Mouse (Mus musculus) cerebral cortex, adult 2 months (tissue): ENCODE results near the gene Hoxa5.

Experiments
- WGBS: fragments of 180-500 bp; shearing (Covaris S2); methylation state at CpG from one replicate; pipeline ENCODE4 v1.1.7; 2018; 5-methylcytosine and 5-hydroxymethylcytosine counted together

Hoxa5 gene

DNA sequence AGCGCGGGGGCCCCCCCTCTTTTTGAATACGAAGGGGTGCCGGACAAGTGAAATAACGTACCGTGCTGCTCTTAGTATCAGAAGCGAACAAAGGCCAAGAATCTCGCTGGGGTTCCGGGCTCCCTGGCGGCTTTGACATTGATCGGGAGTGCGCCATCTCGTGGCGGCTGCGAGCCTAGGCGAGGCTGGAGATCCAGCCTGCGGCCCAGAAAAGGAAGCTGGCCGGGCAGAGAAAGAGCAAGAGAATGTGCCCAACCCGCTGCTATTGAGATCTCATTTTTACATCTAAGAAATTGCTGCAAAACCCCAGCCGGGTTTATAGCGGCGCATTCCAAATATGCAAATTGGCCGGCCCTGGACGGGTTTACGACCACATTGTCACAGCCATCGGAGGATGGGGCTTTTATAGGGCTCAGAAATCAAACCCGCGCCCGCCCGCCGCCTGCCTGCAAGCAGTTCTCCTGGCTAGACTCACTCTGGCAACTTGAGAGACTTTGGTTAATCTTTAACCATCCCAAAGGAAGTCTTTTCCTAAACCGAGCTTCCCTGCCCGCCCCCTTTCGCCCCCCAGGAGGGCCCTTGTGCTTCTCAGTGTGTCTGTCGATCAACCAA lies 36.1 kb upstream of the Hoxa5 start, which contains the start of gene Hoxa10:
Hoxa10 (minus strand) TSS at position 466 of the 612 bp plus-strand sequence.
- WGBS, result 2% methylated on average over 35 of the region's 35 CpGs

DNA sequence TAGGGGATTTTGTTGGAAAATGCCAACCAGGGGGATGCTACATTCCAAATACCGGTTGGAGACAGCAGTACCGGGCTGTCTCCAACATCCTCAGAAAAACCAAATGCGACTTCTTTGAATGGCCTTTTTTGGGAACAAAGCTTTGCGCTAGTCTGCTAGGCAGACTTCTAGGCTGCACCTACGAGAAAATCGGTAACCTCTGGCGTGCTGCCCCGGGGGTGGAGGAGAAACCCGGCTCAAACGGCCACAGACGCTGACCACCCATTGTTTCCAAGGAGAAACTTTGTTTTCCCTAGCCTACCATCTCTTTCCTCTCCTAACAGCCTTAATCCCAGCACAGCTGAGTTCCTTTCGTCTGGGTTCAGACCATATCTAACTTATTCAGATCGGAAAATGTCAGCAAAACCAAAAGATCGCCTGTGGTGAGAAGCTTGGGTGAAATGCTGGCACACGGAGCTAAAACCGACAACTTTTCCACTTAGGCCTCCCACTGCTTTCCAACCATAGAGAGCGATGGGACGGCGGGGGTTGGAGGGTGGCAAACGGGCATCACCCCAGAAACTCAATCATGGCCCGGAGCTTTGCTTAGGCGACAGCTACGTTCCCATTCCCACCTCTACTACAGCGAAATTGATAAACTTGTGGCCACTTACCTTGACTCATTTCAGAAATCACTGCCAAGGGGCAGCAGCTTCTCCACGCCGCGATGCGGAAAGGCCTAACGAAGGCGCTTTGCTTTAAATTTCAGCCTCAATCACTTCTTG lies 35.4 kb upstream of the Hoxa5 start:
- 3% methylated on average over 30 of the region's 30 CpGs for WGBS

DNA sequence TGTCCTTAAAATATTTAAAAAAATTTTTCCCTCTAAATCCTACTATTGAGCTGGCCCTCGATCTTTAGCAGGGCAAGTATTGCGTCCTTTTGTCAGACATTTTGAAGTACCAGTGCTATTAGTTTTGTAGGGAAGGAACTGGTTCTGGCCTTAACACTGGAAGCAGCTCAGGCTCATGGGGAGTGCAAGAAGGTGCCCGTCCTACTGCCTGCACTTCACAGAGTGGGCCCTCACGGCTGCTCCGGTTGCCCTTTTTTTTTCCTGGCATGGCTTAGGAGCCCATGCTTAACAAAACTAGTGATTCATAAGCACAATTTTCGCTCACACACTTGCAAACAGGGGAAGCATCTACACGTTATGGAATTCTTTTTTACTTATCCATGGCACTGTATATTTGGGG lies 34.6 kb upstream of the Hoxa5 start:
- WGBS, result 6% methylated on average over 7 of the region's 7 CpGs

DNA sequence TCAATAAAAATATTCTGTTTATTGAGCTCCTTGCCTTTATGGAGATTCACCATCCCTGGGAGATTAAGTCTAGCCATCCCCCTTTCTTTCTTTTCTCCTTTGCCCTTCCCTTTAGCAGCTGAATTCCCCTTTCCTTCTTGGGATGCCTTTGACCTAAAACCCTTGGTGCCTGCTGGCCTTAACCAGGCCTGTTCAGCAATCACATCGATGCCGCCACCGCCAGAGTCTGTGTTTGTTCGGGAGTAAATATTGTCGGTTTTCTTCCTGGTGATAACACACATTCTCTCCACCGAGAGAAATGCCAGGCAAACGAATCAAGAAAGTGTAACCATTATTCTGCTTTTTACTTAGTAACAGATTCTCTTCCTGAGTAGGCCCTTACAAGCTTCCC lies 33.8 kb upstream of the Hoxa5 start:
- 9% methylated on average over 7 of the region's 7 CpGs for WGBS

DNA sequence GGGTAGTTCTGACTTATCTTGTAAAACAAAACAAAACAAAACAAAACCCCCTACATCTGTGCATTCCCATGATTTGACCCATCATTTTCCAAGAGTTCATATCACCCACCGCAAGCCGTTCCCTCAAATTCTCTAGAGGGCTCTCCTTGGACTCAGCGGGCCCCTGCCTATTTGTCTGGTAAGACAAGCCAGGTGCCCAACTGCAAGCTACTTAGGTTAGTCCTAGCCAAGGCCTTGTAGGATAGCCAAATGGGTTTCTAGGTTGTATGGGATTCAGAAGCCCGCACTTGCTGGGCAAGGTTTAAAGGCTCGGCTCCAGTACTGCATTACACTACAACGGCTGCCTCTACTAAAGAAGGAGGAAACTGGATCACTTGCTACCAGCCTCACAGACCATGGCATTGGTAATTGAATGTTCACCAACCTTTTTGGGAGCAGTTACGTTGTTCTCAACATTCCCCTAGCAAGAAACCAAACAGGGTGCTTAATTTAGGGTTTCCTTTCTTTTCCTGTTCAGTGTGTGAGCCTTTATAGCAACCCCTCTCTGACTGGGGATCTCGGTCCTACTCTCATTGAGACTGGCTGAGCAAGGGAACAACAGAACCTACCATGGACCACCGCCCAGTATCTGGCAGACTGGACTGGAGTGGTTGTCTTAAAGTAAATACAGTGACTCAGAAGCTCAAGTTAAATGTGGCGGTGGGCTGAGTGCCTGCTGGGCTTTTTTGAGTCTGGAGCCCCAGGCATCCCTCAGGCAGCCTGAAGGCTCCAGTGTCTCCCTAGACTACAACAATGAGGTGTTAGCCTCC lies 33.2 kb upstream of the Hoxa5 start:
- 11% methylated on average over 10 of the region's 10 CpGs for WGBS

DNA sequence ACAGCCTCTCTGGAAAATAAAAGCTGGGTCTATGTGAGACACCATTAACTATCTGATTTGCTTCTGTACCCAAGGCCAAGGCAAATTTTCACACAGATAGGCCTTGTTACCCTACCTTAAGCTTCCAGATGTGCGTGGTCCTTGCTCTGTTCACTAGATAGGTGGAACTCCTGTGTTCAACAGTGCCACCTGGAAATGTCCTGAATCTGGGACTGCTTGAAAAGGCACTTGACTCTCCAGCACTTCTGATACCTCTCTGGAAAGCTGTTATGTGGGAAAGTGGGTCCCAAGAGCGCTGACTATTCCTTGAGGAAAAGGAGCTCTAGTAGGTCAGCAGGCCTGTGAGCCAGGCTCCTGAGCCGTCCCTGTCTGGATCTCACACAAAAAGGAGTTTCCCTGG lies 32.4 kb upstream of the Hoxa5 start:
- 14% methylated on average over 3 of the region's 3 CpGs for WGBS

DNA sequence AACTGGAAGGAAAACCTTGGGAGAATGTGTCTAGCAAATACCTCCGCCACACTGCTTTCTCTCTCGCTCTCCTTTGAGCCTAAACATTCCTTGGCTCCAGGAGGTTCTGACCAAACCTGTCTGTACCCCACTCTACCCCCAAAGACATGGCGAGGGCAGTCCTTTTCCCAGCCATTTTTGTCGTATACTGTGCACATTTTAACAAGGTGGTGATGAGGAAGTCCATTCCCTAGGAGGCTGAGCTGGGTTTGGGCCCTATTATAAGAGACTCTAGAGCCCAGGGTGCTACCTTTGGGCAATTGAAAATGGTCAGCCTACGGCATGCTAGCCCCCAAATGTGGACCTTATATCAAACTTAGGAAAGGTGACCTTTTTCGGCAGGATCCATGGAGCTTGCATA lies 31.5 kb upstream of the Hoxa5 start:
- WGBS, result 21% methylated on average over 6 of the region's 6 CpGs

DNA sequence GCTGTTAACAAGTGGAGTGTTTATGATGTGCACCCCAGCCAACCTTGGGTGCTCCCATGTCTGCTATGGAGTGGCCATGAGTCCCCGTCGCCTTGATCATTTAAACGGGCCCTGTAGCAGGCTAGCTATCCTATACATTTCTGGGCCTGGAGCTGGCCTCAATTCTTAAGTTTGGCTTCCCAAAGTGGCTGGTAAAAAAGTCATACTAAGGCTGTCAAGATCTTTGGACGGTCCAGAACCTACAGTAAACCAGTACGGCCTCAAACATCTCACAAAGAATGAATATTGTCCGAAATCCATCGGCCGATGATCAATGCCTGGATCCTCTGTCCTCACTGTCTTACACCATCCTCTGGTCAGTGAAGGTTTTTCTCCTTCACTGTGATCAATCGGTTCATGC lies 30.9 kb upstream of the Hoxa5 start:
- WGBS, result 27% methylated on average over 9 of the region's 9 CpGs

DNA sequence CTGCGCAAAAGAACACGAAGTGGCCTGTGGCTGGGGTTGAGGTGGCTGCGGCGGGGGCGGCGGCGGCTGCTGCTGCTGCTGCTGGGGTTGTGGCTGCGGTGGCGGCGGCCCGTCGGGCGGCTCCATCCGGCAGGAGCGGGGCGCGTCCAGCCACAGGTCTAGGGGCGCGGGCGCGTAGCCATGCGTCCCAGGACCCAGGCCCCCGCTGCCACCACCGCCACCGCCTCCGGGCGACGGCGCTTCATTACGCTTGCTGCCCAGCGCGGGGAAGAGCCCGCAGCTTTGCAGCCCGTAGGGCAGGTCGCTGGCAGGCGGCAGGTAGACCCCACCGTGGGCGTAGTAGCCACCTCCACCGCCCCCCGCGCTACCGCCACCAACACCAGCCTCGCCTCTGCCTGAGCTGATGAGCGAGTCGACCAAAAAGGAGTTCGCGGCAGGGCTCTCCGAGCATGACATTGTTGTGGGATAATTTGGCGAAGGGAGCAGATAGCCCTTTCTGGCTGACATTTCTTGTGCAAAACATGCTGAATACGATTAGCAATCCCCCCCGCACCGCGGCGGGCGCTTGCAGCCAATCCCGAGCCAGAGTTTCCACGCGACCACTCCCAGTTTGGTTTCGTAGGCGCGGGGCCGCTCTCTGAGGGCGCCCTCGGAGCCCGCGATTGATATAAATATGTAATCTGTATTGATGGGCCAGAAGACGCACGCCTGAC lies 30.2 kb upstream of the Hoxa5 start:
- 2% methylated on average over 67 of the region's 68 CpGs for WGBS

DNA sequence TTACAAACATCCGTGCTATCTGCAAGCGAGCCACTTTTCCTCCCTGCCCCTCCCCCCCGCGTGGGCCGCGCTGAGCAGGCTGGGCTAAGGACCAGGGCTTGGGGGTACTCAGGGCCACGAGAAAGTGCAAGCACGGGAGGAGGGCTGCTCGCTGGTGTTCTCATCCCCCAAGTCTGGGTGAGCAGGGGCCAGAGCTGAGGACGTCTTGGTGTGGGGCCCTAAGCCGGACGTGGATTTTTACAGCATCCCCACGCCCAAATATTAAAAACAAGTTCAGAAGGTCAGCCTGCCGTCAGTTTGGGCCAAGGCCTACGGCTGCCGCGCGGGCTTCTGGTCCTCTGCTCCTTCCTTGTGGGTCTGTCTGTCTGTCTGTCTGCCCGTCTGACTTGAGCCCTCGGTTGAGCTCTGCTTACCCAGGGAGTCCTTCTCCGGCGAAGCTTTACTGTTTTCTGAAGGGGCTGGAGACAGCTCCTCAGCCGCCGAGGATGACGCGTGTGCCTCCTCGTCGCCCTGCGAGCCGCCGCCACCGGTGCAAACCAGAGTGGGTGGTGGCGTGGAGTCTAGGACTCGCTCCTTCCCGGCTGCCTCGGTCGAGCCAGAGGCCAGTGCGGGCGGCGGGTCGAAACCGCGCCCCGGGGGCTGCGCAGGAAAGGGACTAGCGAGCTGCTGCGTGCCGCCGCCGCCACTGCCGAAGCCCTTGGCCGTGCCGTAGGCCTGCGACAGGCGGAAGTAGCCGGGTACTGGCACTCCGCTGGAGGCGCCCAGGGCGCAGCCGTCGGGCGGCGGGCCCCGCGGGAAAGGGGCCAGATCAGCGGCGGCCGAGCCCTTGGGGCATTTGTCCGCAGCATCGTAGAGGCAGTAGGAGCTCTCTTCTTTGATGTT lies 29.4 kb upstream of the Hoxa5 start:
- WGBS, result 2% methylated on average over 70 of the region's 70 CpGs

DNA sequence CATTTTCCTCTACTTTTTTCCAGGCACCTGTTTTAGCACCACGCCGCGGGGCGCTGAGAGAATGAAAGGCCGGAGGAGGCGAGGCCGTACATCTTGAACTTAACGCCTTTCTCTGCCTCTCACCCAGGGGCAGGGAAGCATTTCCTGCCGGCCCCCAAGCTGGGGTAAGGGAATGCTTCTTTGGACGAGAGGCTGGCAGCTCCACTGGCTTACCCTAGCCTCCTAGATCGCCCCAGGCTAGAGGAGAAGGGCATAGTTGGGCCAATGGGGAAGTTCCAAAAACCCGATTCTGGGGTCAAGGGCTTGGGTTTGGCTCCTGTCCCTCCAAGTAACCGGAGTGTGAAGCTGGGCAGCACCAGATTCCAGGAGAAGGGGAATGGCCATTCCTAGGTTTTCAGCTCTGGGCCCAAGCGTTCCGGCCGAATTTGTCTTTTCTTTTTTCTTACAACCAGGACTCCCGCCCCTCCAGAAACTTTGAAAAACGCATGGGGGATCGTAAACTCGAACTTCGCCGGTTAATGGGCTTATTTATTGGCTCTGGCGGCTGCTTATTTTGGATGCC lies 28.7 kb upstream of the Hoxa5 start:
- 4% methylated on average over 23 of the region's 23 CpGs for WGBS

DNA sequence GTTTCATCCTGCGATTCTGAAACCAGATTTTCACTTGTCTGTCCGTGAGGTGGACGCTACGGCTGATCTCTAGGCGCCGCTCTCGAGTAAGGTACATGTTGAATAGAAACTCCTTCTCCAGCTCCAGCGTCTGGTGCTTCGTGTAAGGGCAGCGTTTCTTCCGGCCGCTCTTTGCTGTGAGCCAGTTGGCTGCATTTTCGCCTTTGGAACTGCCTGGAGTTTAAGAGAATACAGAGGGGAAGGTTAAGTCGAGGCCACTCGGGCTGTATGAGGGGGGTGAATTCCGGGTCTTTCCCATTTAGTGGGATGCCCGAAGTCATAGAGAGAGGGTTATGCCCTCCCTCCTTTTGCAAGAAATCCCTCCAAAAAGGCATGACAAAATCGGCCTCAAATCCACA lies 28.2 kb upstream of the Hoxa5 start:
- 3% methylated on average over 18 of the region's 18 CpGs for WGBS

DNA sequence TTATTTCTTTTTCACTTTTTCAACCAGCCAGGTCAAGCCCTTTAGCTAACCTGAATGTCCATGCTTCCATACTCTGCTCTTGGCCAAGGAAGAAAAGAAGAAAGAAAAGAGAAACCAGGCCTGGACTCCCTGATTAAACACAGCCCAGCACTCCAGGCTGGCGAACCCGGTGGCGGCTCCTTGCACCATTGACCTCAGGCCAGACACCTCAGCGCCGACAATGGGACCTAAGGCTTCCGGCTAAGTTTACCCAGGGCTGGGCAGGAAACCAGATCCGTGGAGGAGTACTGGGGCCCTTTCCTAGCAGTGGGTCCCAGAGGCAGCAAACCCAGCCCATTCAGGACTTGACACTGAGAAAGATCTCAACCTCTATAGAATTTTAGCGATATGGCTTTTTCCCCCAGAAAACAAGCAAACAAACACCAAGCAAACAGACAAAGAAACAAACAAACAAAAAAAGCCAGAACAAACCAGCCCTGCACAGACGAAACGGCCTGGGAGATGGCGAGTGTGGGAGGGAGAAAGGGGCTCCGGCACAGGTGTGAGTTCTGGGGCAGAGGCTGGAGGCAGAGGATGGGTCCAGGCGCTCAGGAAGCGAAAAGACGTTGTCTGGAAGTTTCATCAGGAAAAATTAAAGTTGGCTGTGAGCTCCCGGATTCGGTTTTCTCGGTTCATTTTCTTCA lies 27.6 kb upstream of the Hoxa5 start:
- WGBS, result 3% methylated on average over 18 of the region's 18 CpGs

DNA sequence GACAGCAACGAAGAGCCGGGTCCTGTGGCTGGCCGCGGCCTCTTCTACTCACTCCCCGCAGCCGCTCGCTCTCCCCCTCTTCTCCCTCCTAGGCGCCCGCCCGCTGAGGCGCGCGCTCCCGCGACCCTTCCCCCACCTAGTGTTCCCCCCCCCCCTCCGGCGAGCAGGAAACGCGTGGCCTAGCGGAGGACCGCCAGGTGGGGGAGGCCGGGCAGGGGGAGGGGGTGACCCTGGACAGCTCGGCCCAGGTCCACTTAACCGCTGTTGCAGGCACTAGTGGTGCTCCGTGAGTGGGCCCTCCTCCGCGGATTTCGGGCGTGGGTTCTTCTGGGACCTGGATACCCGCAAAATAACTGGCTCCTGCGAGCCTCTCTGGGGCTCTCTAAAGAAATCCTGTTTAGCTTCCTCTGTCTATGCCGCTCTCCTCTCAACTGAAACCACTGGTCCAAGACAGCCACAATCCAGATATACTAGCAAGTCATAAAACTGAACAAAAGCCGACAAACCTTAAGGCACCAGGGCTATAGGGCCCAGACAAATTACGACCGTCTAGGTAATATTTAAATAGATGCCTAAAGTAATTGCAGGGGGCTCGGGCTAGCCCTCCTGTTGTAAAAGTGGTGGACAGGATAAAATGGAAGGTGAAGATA lies 26.3 kb upstream of the Hoxa5 start, which contains the start of gene Hoxa9:
Hoxa9 (minus strand) TSS at position 574 of the 650 bp plus-strand sequence.
- 3% methylated on average over 22 of the region's 36 CpGs for WGBS

DNA sequence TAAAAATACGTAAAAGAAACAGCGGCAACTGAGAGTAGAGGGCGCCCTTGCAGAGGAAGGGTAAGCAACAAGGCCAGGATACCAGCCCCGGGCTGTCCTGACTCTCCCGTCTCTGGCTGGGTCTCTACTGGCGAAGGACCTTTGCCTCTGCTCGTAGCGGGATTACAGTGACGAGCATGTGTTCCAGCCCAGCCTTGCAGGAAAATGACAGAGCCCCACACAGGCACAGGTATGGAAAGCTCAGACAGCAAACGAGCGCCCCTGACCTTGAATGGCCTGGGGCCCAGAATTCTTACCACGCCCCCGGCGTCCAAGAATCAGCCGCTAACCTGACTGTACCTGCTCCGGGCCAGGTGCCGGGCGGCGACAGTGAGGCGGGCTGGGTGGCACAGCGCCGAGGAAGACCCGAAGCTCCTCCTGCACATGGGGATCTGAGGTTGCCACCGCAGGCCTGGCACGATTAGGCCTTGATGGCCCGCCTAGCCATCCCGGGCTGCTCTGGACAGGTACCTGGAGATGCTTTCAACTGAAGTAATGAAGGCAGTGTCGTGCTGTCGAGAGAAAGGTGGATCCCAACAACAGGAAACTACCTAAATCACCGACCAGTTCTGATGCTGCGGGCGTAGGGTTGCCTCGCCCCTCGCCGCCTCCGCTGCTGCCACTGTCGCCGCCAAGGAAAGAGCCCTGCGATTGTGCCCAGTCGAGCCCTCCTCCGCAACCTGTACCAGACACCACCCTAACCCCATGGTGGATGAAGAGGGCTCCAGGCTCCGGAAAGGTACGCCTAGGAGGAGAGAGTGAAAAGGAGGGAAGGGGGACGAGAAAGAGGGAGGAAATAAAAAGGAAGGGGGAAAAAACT lies 25.4 kb upstream of the Hoxa5 start:
- 3% methylated on average over 44 of the region's 44 CpGs for WGBS

DNA sequence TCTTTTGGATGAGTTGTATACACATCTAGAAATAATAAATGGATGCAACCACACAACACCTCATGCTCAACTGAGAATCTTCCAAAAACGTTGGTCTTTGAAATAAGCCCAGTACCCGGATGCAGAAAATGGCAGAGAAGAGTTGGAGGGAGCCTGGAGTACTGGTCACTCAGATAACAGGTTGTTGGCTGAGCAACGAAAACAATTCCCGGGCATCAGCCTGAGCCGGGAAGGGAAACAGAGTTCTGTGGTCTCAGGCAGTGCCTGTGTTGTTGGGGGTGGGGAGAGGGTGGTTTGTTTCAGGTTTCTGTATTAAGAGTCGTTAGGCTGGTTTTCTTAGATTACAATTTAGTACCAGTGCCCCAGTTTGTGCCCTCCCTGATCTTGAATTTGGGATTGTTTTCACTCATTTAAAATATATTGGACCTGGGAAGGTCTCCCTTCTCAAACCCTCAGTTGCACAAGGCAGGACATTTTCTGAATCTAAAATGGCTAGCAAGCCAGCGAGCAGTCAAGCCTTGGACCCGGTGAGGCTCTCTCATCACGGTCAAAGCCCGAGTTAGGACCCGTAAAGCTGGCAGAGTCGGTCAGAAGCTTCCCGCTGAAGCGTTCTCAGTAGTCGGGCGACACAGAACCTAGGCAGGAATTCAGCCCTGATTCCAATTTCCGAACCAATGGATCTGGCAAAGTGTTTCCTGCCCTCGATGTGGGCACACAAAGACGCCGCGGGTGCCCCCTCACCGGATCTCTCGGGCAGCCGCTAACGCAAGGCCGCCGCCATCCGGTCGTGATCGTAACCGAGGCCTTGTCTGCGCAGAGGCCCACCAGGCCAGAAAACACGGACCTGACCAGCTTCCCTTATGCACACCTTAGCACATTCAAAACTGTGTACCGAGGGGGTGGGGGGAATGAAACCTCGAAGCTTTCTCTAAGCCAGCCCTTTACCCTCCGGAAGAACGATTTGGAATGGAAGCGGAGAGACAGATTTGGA lies 24.4 kb upstream of the Hoxa5 start:
- 3% methylated on average over 38 of the region's 38 CpGs for WGBS

DNA sequence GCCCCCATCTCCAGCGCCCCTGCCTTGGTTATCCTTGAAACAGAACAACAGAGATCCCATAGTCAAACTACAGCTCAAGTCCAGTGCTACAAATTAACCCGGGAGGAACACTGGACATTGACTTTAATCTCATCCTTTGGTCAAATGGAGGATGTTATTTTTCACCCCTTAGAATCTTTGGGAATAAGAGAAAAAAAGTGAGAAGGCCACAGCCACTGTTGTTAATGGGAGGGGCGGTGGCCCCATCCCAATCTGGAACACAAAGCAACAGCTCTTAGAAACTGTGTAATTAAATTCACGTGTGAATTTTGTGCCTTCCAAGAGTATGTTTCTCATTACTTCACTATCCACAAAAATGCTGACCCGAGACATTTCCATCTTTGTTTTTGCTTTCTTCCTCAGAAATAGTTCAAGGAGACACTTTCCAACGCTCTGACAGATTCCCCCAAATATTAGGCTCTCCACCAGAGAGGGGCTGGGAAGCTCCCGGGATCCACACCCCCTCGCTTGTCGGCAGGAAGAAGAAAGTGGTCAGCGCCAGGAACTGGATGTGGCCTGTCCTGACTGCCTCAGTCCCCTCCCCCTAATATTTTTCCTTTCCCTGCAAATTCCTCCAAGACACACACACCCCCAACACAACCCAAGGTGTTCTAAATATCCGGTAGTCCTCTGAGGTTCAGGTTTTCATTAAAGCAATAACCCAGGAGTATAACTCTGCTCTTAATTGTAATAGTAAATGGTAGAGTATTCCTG lies 23.3 kb upstream of the Hoxa5 start:
- WGBS, result 3% methylated on average over 11 of the region's 11 CpGs
